Mouse (Mus musculus): ENCODE data around the gene Zgrf1. TPM values are rescaled to one million over a fixed set of nuclear protein-coding genes. Genes with fewer than 3 reads are reported as not detected.

Zgrf1 gene
- polyA plus RNA-seq (2015; fragmentation: Nextera tagmentation; extraction: Ambion mirVana) = 6.9 and 7.0 TPM in 2 replicates

- under 1% methylated on average over 73 of the region's 73 CpGs for WGBS
- H3K27ac ChIP-seq (ENCODE audit: low read length) = peak within 1 kb of the TSS; percentile 97
- H3K4me1 ChIP-seq (ENCODE audit: control insufficient read depth, insufficient read depth, low read length) = peaks cover 9% of the 10 kb centered on the region
- peaks cover 14% of the 10 kb centered on the region for H3K36me3 ChIP-seq (ENCODE audit: control insufficient read depth, insufficient read depth)
- peak; percentile 99 for ATAC-seq (replicated peaks; ENCODE audit: extremely low read depth, insufficient read depth, low FRiP score)
- no peaks in the 10 kb centered on the region for H3K27me3 ChIP-seq (ENCODE audit: control insufficient read depth, insufficient read depth, low read length)
- H3K4me3 ChIP-seq (ENCODE audit: low read length) = peak within 1 kb of the TSS; percentile 97
- H3K9me3 ChIP-seq (replicated peaks; ENCODE audit: control insufficient read depth, low read length) = no peaks in the 10 kb centered on the region
- H3K4me2 ChIP-seq (ENCODE audit: low read depth, low read length) = peak within 1 kb of the TSS; percentile 83
- peak within 1 kb of the TSS; percentile 94 for H3K9ac ChIP-seq (ENCODE audit: low read length)
Observed at GRCm38 (mm10) chr3:127552973-127553719, at the start of gene Zgrf1, which contains the start of gene Larp7. TSS of gene Zgrf1 (plus strand) at chr3:127553489. TSS of gene Larp7 (minus strand) at chr3:127553349.

GRCm38 (mm10) chr3:127507878-127508783 is 45.2 kb upstream of the Zgrf1 start:
- no peak overlapping the region for H3K4me2 ChIP-seq (ENCODE audit: low read depth, low read length)
- no peaks in the 10 kb centered on the region for H3K36me3 ChIP-seq (ENCODE audit: control insufficient read depth, insufficient read depth)
- WGBS = 66% methylated on average over 15 of the region's 15 CpGs
- H3K9me3 ChIP-seq (replicated peaks; ENCODE audit: control insufficient read depth, low read length) = 0 out of 2 replicates have a peak, but pooled peaks cover 5% of the 10 kb centered on the region
- no peak overlapping the region for H3K9ac ChIP-seq (ENCODE audit: low read length)
- ATAC-seq (replicated peaks; ENCODE audit: extremely low read depth, insufficient read depth, low FRiP score) = no peak
- no peak overlapping the region for H3K4me3 ChIP-seq (ENCODE audit: low read length)
- no peak overlapping the region for H3K27ac ChIP-seq (ENCODE audit: low read length)
- no peaks in the 10 kb centered on the region for H3K4me1 ChIP-seq (ENCODE audit: control insufficient read depth, insufficient read depth, low read length)
- H3K27me3 ChIP-seq (ENCODE audit: control insufficient read depth, insufficient read depth, low read length) = no peaks in the 10 kb centered on the region

GRCm38 (mm10) chr3:127511786-127512746 is 41.2 kb upstream of the Zgrf1 start:
- Histone ChIP-seq H3K4me1 (ENCODE audit: control insufficient read depth, insufficient read depth, low read length) (no peaks in the 10 kb centered on the region), H3K9ac (ENCODE audit: low read length) (no peak overlapping the region), H3K9me3 (replicated peaks; ENCODE audit: control insufficient read depth, low read length) (no peaks in the 10 kb centered on the region), H3K27ac (ENCODE audit: low read length) (no peak overlapping the region), H3K36me3 (ENCODE audit: control insufficient read depth, insufficient read depth) (no peaks in the 10 kb centered on the region), H3K4me2 (ENCODE audit: low read depth, low read length) (no peak overlapping the region), H3K4me3 (ENCODE audit: low read length) (no peak overlapping the region), H3K27me3 (ENCODE audit: control insufficient read depth, insufficient read depth, low read length) (no peaks in the 10 kb centered on the region)
- WGBS = 70% methylated on average over 12 of the region's 12 CpGs
- no peak for ATAC-seq (replicated peaks; ENCODE audit: extremely low read depth, insufficient read depth, low FRiP score)

- Histone ChIP-seq H3K9me3 (replicated peaks; ENCODE audit: control insufficient read depth, low read length) (no peaks in the 10 kb centered on the region), H3K27ac (ENCODE audit: low read length) (no peak overlapping the region), H3K4me3 (ENCODE audit: low read length) (no peak overlapping the region), H3K36me3 (ENCODE audit: control insufficient read depth, insufficient read depth) (no peaks in the 10 kb centered on the region), H3K27me3 (ENCODE audit: control insufficient read depth, insufficient read depth, low read length) (no peaks in the 10 kb centered on the region), H3K4me1 (ENCODE audit: control insufficient read depth, insufficient read depth, low read length) (no peaks in the 10 kb centered on the region), H3K4me2 (ENCODE audit: low read depth, low read length) (no peak overlapping the region), H3K9ac (ENCODE audit: low read length) (no peak overlapping the region)
- no peak for ATAC-seq (replicated peaks; ENCODE audit: extremely low read depth, insufficient read depth, low FRiP score)
- WGBS = 73% methylated on average over 15 of the region's 15 CpGs
Observed at GRCm38 (mm10) chr3:127512794-127513335, 40.4 kb upstream of the Zgrf1 start.

- no peaks in the 10 kb centered on the region for H3K9me3 ChIP-seq (replicated peaks; ENCODE audit: control insufficient read depth, low read length)
- 80% methylated on average over 2 of the region's 2 CpGs for WGBS
- ATAC-seq (replicated peaks; ENCODE audit: extremely low read depth, insufficient read depth, low FRiP score) = no peak
- no peak overlapping the region for H3K27ac ChIP-seq (ENCODE audit: low read length)
- H3K9ac ChIP-seq (ENCODE audit: low read length) = no peak overlapping the region
- no peaks in the 10 kb centered on the region for H3K4me1 ChIP-seq (ENCODE audit: control insufficient read depth, insufficient read depth, low read length)
- H3K4me3 ChIP-seq (ENCODE audit: low read length) = no peak overlapping the region
- no peaks in the 10 kb centered on the region for H3K36me3 ChIP-seq (ENCODE audit: control insufficient read depth, insufficient read depth)
- H3K27me3 ChIP-seq (ENCODE audit: control insufficient read depth, insufficient read depth, low read length) = no peaks in the 10 kb centered on the region
- H3K4me2 ChIP-seq (ENCODE audit: low read depth, low read length) = no peak overlapping the region
Observed at GRCm38 (mm10) chr3:127513699-127514098, 39.6 kb upstream of the Zgrf1 start.

GRCm38 (mm10) chr3:127515251-127515650 is 38.0 kb upstream of the Zgrf1 start:
- Histone ChIP-seq H3K4me3 (ENCODE audit: low read length) (no peak overlapping the region), H3K27ac (ENCODE audit: low read length) (no peak overlapping the region), H3K9me3 (replicated peaks; ENCODE audit: control insufficient read depth, low read length) (no peaks in the 10 kb centered on the region), H3K9ac (ENCODE audit: low read length) (no peak overlapping the region), H3K4me1 (ENCODE audit: control insufficient read depth, insufficient read depth, low read length) (peaks cover 6% of the 10 kb centered on the region), H3K36me3 (ENCODE audit: control insufficient read depth, insufficient read depth) (no peaks in the 10 kb centered on the region), H3K27me3 (ENCODE audit: control insufficient read depth, insufficient read depth, low read length) (no peaks in the 10 kb centered on the region), H3K4me2 (ENCODE audit: low read depth, low read length) (no peak overlapping the region)
- no peak for ATAC-seq (replicated peaks; ENCODE audit: extremely low read depth, insufficient read depth, low FRiP score)
- WGBS = 86% methylated on average over 1 of the region's 1 CpGs

GRCm38 (mm10) chr3:127520300-127520699 is 33.0 kb upstream of the Zgrf1 start:
- 69% methylated on average over 6 of the region's 6 CpGs for WGBS
- H3K27ac ChIP-seq (ENCODE audit: low read length) = peak overlapping the region; percentile 93

GRCm38 (mm10) chr3:127521156-127521555 is 32.1 kb upstream of the Zgrf1 start:
- peaks cover 23% of the 10 kb centered on the region for H3K4me1 ChIP-seq (ENCODE audit: control insufficient read depth, insufficient read depth, low read length)
- no peak overlapping the region for H3K4me3 ChIP-seq (ENCODE audit: low read length)
- peak overlapping the region; percentile 93 for H3K27ac ChIP-seq (ENCODE audit: low read length)
- H3K27me3 ChIP-seq (ENCODE audit: control insufficient read depth, insufficient read depth, low read length) = no peaks in the 10 kb centered on the region
- 24% methylated on average over 10 of the region's 10 CpGs for WGBS
- H3K36me3 ChIP-seq (ENCODE audit: control insufficient read depth, insufficient read depth) = no peaks in the 10 kb centered on the region
- no peak overlapping the region; the same call in 1 of the 2 replicates for H3K4me2 ChIP-seq (ENCODE audit: low read depth, low read length)
- H3K9me3 ChIP-seq (replicated peaks; ENCODE audit: control insufficient read depth, low read length) = no peaks in the 10 kb centered on the region
- peak; percentile 86 for ATAC-seq (replicated peaks; ENCODE audit: extremely low read depth, insufficient read depth, low FRiP score)
- no peak overlapping the region for H3K9ac ChIP-seq (ENCODE audit: low read length)

More at GRCm38 (mm10) chr3:127520300-127520699, 33.0 kb upstream of the Zgrf1 start:
- H3K4me2 ChIP-seq (ENCODE audit: low read depth, low read length) = no peak overlapping the region
- H3K9ac ChIP-seq (ENCODE audit: low read length) = no peak overlapping the region
- no peak for ATAC-seq (replicated peaks; ENCODE audit: extremely low read depth, insufficient read depth, low FRiP score)
- H3K4me3 ChIP-seq (ENCODE audit: low read length) = no peak overlapping the region
- H3K27me3 ChIP-seq (ENCODE audit: control insufficient read depth, insufficient read depth, low read length) = no peaks in the 10 kb centered on the region
- H3K36me3 ChIP-seq (ENCODE audit: control insufficient read depth, insufficient read depth) = no peaks in the 10 kb centered on the region
- H3K4me1 ChIP-seq (ENCODE audit: control insufficient read depth, insufficient read depth, low read length) = peaks cover 20% of the 10 kb centered on the region
- no peaks in the 10 kb centered on the region for H3K9me3 ChIP-seq (replicated peaks; ENCODE audit: control insufficient read depth, low read length)
